Mouse (Mus musculus) lung, postnatal 25 days (tissue): Measurements from ENCODE around the gene Cutal.

Experiments
- DNase-seq: peaks from one replicate; pipeline ENCODE4 v3.0.0; 2022; ENCODE audit warnings: low spot score

The Cutal gene

GRCm38 (mm10) chr2:34915103-34915502, 40.9 kb downstream of the Cutal start:
- no peak for DNase-seq

- DNase-seq, result no peak
Measured at GRCm38 (mm10) chr2:34920144-34920543, 45.9 kb downstream of the Cutal start.

- no peak for DNase-seq
Measured at GRCm38 (mm10) chr2:34922729-34923128, 48.5 kb downstream of the Cutal start.

GRCm38 (mm10) chr2:34927320-34927719, 53.1 kb downstream of the Cutal start:
- no peak for DNase-seq

GRCm38 (mm10) chr2:34937460-34937859, 63.3 kb downstream of the Cutal start:
- no peak for DNase-seq

GRCm38 (mm10) chr2:34938269-34939208, 64.3 kb downstream of the Cutal start:
- no peak for DNase-seq

- DNase-seq, result no peak
Measured at GRCm38 (mm10) chr2:34940246-34940645, 66.0 kb downstream of the Cutal start.

GRCm38 (mm10) chr2:34941061-34941675, 67.0 kb downstream of the Cutal start:
- no peak for DNase-seq
